Mouse (Mus musculus): ENCODE data around the gene Hapln4.

DNA sequence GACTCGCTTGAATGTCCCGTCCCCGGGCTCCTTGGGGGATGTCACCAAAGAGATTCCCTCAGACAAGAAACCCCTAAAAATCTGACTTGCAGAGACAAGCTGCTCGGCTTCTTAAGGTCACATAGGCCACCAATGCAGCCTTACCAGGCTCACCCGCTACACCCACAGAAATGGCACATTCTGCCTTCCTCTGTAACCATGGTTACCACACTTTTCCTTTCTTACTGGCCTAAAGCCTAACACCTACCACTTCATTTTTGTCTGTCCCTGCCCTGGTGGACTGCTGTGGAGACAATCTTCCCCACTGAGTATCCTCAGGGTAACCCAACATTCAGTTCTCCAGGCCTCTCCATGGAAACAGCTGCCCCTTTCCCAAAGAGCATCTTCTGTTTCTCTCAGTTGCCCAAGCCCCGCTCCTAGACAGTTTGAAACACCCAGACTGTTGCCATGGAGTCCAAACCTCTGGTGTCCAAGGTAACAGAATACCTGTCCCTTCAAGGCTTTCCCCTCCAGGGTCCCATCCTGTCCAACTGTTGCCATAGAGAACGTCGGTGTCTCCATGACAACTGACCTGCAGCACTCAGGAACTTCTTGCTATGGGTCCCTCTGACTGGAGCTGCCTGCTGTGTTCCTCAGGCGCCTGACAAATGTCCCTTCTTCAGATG is 6.2 kb downstream of the Hapln4 start:
- TF ChIP-seq POLR2A (IDR thresholded peaks at IDR 0.05; ENCODE audit: low read depth, low read length) (no peak), CTCF (IDR thresholded peaks at IDR 0.05; ENCODE audit: extremely low read depth, insufficient read depth, insufficient read length, insufficient replicate concordance) (no peak)
